Mouse (Mus musculus) heart, embryonic 14.5 days (tissue): Measurements from ENCODE around the gene Hao2. TPM values are rescaled to one million over a fixed set of nuclear protein-coding genes. Genes with fewer than 3 reads are reported as not detected.

ENCODE experiments used
- ATAC-seq: fragments of 200-750 bp; cut with Nextera tagmentation; 2 replicates; pipeline ENCODE4 v1.8.0; 2017; ENCODE audit warnings: low read depth, moderate TSS enrichment; ENCODE audit not compliant: insufficient number of reproducible peaks, insufficient read depth, low FRiP score
- H3K27ac ChIP-seq, 2 experiments: fragments of 200-500 bp in 1 of 2; fragments of 300-500 bp in 1 of 2; sonication (generic) in 1 of 2; replicated peaks in 1 of 2; 2 replicates each; pipeline ENCODE4 v1.5.1; 2012 to 2014; ENCODE audit warnings: low read depth in 2 of 2, low read length in 2 of 2, control low read depth in 1 of 2, mild to moderate bottlenecking in 1 of 2, mixed read lengths in 1 of 2; ENCODE audit not compliant: control insufficient read depth in 1 of 2, insufficient read depth in 1 of 2
- H3K27me3 ChIP-seq: fragments of 300-500 bp; sonication (generic); 2 replicates; pipeline ENCODE4 v1.6.1; 2014; ENCODE audit warnings: mild to moderate bottlenecking, low read length, control low read depth; ENCODE audit not compliant: control insufficient read depth, insufficient read depth
- H3K36me3 ChIP-seq: fragments of 300-500 bp; sonication (generic); 2 replicates; pipeline ENCODE4 v1.6.1; 2014; ENCODE audit warnings: mild to moderate bottlenecking, control low read depth, low read length, mixed read lengths; ENCODE audit not compliant: control insufficient read depth, insufficient read depth
- H3K4me1 ChIP-seq, 2 experiments: fragments of 200-500 bp in 1 of 2; fragments of 300-500 bp in 1 of 2; sonication (generic) in 1 of 2; 2 replicates each; pipeline ENCODE4 v1.6.1; 2012 to 2014; ENCODE audit warnings: low read length in 2 of 2, control low read depth in 1 of 2, mixed read lengths in 1 of 2; ENCODE audit not compliant: control insufficient read depth in 2 of 2, insufficient read depth in 2 of 2
- H3K4me2 ChIP-seq: fragments of 300-500 bp; sonication (generic); 2 replicates; pipeline ENCODE4 v1.6.1; 2014; ENCODE audit warnings: mild to moderate bottlenecking, low read length
- H3K4me3 ChIP-seq, 2 experiments: fragments of 200-500 bp in 1 of 2; fragments of 300-500 bp in 1 of 2; sonication (generic) in 1 of 2; 2 replicates each; pipeline ENCODE4 v1.5.1; 2012 to 2014; ENCODE audit warnings: low read length in 2 of 2, mild to moderate bottlenecking in 2 of 2, control low read depth in 1 of 2, low read depth in 1 of 2, moderate library complexity in 1 of 2; ENCODE audit not compliant: control insufficient read depth in 1 of 2, insufficient read depth in 1 of 2
- H3K9ac ChIP-seq: fragments of 300-500 bp; sonication (generic); 2 replicates; pipeline ENCODE4 v1.6.1; 2014; ENCODE audit warnings: mild to moderate bottlenecking, low read length
- H3K9me3 ChIP-seq: fragments of 300-500 bp; sonication (generic); 2 replicates; pipeline ENCODE4 v1.6.1; 2016; ENCODE audit warnings: low read length, control low read depth; ENCODE audit not compliant: control insufficient read depth
- WGBS: fragments of 180-500 bp; shearing (Covaris S2); extraction: QIAGEN DNeasy Blood & Tissue Kit; methylation state at CpG from one replicate; pipeline ENCODE4 v1.1.7; 2014; 5-methylcytosine and 5-hydroxymethylcytosine counted together
- polyA plus RNA-seq: library from polyadenylated mRNA; unstranded; fragments of >200 nt; fragmentation: Nextera tagmentation; extraction: Ambion mirVana; gene quantifications from 2 replicates; pipeline ENCODE4 v1.2.1, GENCODE M21; 2014

Hao2 gene
- polyA plus RNA-seq, 1 experiment from 2014 or later: not detected

GRCm38 (mm10) chr3:98848898-98849297 is 44.1 kb downstream of the Hao2 start:
- Histone ChIP-seq H3K36me3 (no peaks in the 10 kb centered on the region), H3K9ac (no peak overlapping the region), H3K27me3 (no peaks in the 10 kb centered on the region), H3K4me2 (no peak overlapping the region), H3K9me3 (no peaks in the 10 kb centered on the region), H3K27ac (no peak overlapping the region), H3K4me3 (no peak overlapping the region), H3K4me1 (no peaks in the 10 kb centered on the region)
- no peak for ATAC-seq
- WGBS: 80% methylated on average over 1 of the region's 1 CpGs

Other genes starting within 250 kb of the Hao2 start
- gene Hsd3b2, start 168.7 kb downstream of the Hao2 start, polyA plus RNA-seq: not detected in 2 replicates
- not detected in 2 replicates for gene Hsd3b3, start 130.1 kb downstream of the Hao2 start, polyA plus RNA-seq
- gene Hsd3b6, start 78.8 kb downstream of the Hao2 start, polyA plus RNA-seq: 5.0 and 5.7 TPM in 2 replicates
- 0.16 TPM in 1 of 2 replicates, not detected in the other for gene Hsd3b1, start 33.4 kb downstream of the Hao2 start, polyA plus RNA-seq
- 8.0 and 10.2 TPM in 2 replicates for gene Wars2, start 247.8 kb upstream of the Hao2 start, polyA plus RNA-seq